Mouse (Mus musculus) forebrain, embryonic 13.5 days (tissue): ENCODE results near the gene Vps4b. TPM values are rescaled to one million over a fixed set of nuclear protein-coding genes. Genes with fewer than 3 reads are reported as not detected.

Source experiments
- ATAC-seq: fragments of 200-750 bp; cut with Nextera tagmentation; 2 replicates; pipeline ENCODE4 v1.8.0; 2017
- H3K27ac ChIP-seq: fragments of 300-500 bp; sonication (generic); 2 replicates; pipeline ENCODE4 v1.5.1; 2015; ENCODE audit warnings: inconsistent platforms, mild to moderate bottlenecking, moderate library complexity
- H3K27me3 ChIP-seq: fragments of 300-500 bp; sonication (generic); 2 replicates; pipeline ENCODE4 v1.6.1; 2015; ENCODE audit warnings: mild to moderate bottlenecking, inconsistent platforms
- H3K36me3 ChIP-seq: fragments of 300-500 bp; sonication (generic); 2 replicates; pipeline ENCODE4 v1.6.1; 2015; ENCODE audit warnings: mild to moderate bottlenecking, inconsistent platforms; ENCODE audit not compliant: poor library complexity, severe bottlenecking
- H3K4me1 ChIP-seq: fragments of 300-500 bp; sonication (generic); 2 replicates; pipeline ENCODE4 v1.6.1; 2015; ENCODE audit warnings: inconsistent platforms
- H3K4me2 ChIP-seq: fragments of 300-500 bp; sonication (generic); 2 replicates; pipeline ENCODE4 v1.6.1; 2015; ENCODE audit warnings: inconsistent platforms, mild to moderate bottlenecking, moderate library complexity
- H3K4me3 ChIP-seq: fragments of 300-500 bp; sonication (generic); 2 replicates; pipeline ENCODE4 v1.5.1; 2015; ENCODE audit warnings: mild to moderate bottlenecking, inconsistent platforms
- H3K9ac ChIP-seq: fragments of 300-500 bp; sonication (generic); 2 replicates; pipeline ENCODE4 v1.6.1; 2015; ENCODE audit warnings: mild to moderate bottlenecking, inconsistent platforms
- H3K9me3 ChIP-seq: fragments of 300-500 bp; sonication (generic); replicated peaks from 2 replicates; pipeline ENCODE4 v1.6.1; 2016; ENCODE audit warnings: inconsistent platforms
- whole genome bisulfite sequencing: fragments of 180-500 bp; shearing (Covaris S2); methylation state at CpG from one replicate; pipeline ENCODE4 v1.1.7; 2015; 5-methylcytosine and 5-hydroxymethylcytosine counted together
- polyA plus RNA-seq: library from polyadenylated mRNA; unstranded; fragments of >200 nt; fragmentation: Nextera tagmentation; extraction: Ambion mirVana; gene quantifications from 2 replicates; pipeline ENCODE4 v1.2.1, GENCODE M21; 2015

Vps4b gene
- polyA plus RNA-seq, 1 experiment from 2014 or later = 51.6 TPM

DNA sequence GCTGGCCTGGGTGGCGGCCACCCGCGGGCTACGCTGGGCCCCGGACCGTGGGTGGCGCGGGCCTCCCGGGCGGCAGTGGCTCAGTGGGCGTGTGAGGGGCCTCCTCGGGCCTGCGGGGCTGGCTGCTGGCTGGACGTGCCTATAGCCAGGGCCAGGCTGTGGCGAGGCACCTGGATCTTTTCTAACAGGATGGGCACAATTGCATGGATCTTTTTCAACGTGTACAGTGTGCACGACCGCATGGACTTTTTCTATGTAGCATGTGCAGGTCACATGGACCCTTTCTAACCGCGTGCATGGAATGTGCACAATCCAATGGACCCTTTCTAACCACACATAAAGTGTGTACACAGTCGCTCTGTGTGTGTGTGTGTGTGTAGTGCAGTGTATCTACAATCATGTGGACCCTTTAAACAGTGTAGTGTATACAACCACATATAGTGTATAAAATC, 82.0 kb downstream of the Vps4b start:
- WGBS = 5% methylated on average over 21 of the region's 21 CpGs
- Histone ChIP-seq H3K27ac (peak overlapping the region; percentile 87), H3K4me3 (peak overlapping the region; percentile 72), H3K9ac (peak overlapping the region; percentile 89), H3K36me3 (no peaks in the 10 kb centered on the region), H3K4me2 (peak overlapping the region; percentile 77), H3K27me3 (0 out of 2 replicates have a peak, but pooled peaks cover 6% of the 10 kb centered on the region), H3K9me3 (no peaks in the 10 kb centered on the region), H3K4me1 (peaks cover 34% of the 10 kb centered on the region)
- ATAC-seq = peak; percentile 77

Other genes with a start within 250 kb of the Vps4b start
- 10.0 and 10.5 TPM in 2 replicates for gene Bcl2, start 82.5 kb downstream of the Vps4b start, polyA plus RNA-seq
- gene Kdsr, start 37.0 kb downstream of the Vps4b start, polyA plus RNA-seq = 10.1 and 11.5 TPM in 2 replicates
- not detected in 2 replicates for gene Serpinb5, start 64.4 kb upstream of the Vps4b start, polyA plus RNA-seq
- not detected in 2 replicates for gene Serpinb12, start 137.7 kb upstream of the Vps4b start, polyA plus RNA-seq
- not detected in 2 replicates for gene Serpinb13, start 184.3 kb upstream of the Vps4b start, polyA plus RNA-seq